Mouse (Mus musculus): ENCODE measurements around the gene Foxq1. TPM values are rescaled to one million over a fixed set of nuclear protein-coding genes. Genes with fewer than 3 reads are reported as not detected.

The Foxq1 gene
- polyA plus RNA-seq (2015; fragmentation: Nextera tagmentation; extraction: Ambion mirVana): 0.58 and 1.0 TPM in 2 replicates

DNA sequence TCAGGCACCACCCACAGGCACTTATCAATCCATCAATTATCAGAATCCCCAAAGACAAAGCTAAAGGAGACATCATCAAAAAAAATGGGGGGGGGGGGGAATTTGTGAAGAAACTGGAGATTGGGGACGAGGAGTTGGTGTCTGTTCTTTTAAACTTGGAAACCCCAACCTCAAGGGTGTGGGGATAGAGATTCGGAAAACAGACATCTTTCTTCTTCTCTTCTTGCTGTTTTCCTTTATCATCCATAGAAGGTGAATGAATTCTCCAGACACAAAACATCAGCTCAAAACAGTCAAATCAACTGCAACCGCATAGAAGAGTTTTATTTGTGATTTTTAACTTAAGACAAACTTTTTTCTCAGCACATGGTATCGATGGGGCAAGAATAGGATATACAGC lies at the start of gene Foxq1:
TSS of gene Foxq1 (plus strand) at position 301 of the 400 bp plus-strand sequence.
- no peak within 1 kb of the TSS for H3K9ac ChIP-seq
- H3K4me1 ChIP-seq: peaks cover 32% of the 10 kb centered on the region
- no peaks in the 10 kb centered on the region for H3K36me3 ChIP-seq
- H3K9me3 ChIP-seq: no peaks in the 10 kb centered on the region
- H3K4me3 ChIP-seq: no peak within 1 kb of the TSS; the same call in 1 of the 2 replicates
- no peak within 1 kb of the TSS; the same call in 1 of the 2 replicates for H3K4me2 ChIP-seq
- H3K27ac ChIP-seq: no peak within 1 kb of the TSS
- 73% methylated on average over 4 of the region's 4 CpGs for WGBS
- H3K27me3 ChIP-seq: peaks cover 76% of the 10 kb centered on the region
- no peak for ATAC-seq (ENCODE audit: insufficient number of reproducible peaks, insufficient read depth, low FRiP score, low TSS enrichment, low read depth)

DNA sequence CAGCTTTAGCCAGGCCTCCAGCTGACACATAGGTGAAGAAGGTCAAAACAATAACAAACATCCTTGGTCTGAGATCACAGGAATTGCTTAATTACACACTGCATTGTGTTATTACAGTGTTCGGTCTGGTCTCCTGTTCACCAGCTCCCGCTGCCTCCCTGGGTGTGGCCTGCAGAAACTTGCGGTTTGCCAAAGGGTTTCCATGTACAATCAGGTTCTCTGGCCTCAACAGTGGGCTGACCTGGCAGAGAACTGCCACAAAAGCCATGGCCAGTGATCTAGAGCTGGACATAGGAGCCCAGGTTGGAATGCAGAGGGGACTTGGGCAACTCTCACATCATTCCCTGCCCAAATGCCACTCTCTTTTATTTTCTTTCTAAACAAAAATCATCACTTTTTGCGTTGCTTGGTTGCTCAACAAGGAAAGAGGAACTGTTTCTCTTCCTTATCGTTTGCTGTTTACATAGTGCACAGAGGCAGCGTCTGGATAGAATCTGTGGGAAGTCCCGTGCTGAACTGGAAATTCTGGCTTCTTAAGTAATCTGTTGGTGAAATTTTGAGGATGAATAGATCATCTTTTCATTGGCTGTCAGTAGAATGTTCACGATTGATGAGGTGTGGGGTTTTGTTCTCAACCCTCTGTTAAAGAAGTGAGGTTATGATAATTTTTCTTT lies 49.3 kb upstream of the Foxq1 start:
- no peak overlapping the region for H3K27ac ChIP-seq
- H3K9me3 ChIP-seq: no peaks in the 10 kb centered on the region
- H3K4me2 ChIP-seq: no peak overlapping the region
- H3K36me3 ChIP-seq: no peaks in the 10 kb centered on the region
- no peaks in the 10 kb centered on the region for H3K27me3 ChIP-seq
- H3K4me3 ChIP-seq: no peak overlapping the region
- ATAC-seq (ENCODE audit: insufficient number of reproducible peaks, insufficient read depth, low FRiP score, low TSS enrichment, low read depth): no peak
- no peak overlapping the region for H3K9ac ChIP-seq
- 76% methylated on average over 8 of the region's 8 CpGs for WGBS
- no peaks in the 10 kb centered on the region for H3K4me1 ChIP-seq

DNA sequence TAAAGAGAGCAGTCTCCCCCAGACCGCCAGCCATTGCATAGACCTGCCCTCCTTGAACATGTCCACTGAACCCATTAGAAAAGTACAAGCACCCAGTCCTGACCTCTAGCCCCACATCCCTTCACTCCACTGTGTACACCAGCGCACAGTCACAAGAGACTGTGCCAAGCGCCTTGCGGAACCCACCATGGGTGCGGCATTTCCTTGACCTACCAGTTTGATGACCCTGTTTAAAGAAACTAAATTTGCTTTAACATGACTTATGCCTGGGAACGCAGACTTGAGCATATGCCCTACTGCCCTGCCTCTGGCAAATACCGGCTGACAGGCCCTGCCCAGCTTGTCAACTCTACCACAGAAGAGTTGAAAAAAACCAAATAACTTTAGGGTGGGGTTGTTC lies 40.7 kb upstream of the Foxq1 start:
- no peak overlapping the region for H3K4me2 ChIP-seq
- H3K9me3 ChIP-seq: no peaks in the 10 kb centered on the region
- ATAC-seq (ENCODE audit: insufficient number of reproducible peaks, insufficient read depth, low FRiP score, low TSS enrichment, low read depth): no peak
- H3K4me3 ChIP-seq: no peak overlapping the region
- 92% methylated on average over 7 of the region's 7 CpGs for WGBS
- H3K27me3 ChIP-seq: no peaks in the 10 kb centered on the region
- H3K9ac ChIP-seq: no peak overlapping the region
- no peaks in the 10 kb centered on the region for H3K36me3 ChIP-seq
- H3K27ac ChIP-seq: no peak overlapping the region
- no peaks in the 10 kb centered on the region for H3K4me1 ChIP-seq

DNA sequence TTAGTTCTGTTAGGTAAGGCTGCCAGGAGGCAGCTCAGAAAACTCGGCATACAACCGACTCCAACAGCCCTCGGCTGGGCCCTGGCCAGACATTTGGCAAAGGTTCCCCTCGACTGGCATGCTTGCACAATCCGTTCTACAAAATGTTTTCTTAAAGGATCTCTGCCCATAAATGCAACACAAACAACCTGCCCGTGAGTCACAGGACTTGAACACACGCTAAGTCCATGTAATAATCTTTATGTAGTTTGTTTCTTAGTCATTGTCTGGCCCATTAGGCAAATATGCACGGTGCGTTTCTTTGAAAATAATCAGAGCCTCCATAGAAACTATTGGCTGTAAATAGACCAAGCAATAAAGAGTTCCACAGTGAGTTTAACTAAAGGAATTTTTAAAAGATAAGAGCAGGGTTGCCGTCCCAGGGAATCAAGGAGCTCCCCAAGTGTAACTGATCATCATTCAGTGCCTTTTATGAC lies 37.5 kb upstream of the Foxq1 start:
- Histone ChIP-seq H3K27me3 (no peaks in the 10 kb centered on the region), H3K4me2 (no peak overlapping the region), H3K4me3 (no peak overlapping the region), H3K9me3 (no peaks in the 10 kb centered on the region), H3K36me3 (no peaks in the 10 kb centered on the region), H3K9ac (no peak overlapping the region), H3K4me1 (no peaks in the 10 kb centered on the region), H3K27ac (no peak overlapping the region)
- 76% methylated on average over 10 of the region's 10 CpGs for WGBS
- ATAC-seq (ENCODE audit: insufficient number of reproducible peaks, insufficient read depth, low FRiP score, low TSS enrichment, low read depth): no peak

DNA sequence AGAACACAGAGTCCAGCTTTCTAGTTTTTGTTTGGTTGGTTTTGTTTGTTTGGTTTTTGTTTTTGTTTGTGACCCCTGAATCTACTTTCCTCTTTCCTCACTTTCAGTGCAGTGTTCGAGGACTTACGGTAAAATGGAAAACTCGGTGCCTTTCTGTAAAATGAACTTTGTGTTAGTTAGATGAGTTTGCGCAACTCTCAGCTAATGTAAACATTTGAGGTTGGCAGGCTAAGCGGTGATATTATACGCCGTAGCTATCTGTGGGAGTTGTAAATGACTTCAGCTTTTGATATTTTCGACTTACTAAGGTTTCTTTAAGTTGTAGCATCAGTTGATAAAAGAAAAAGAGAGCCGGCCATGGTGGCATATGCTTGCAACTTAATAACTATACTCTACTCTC lies 37.0 kb upstream of the Foxq1 start:
- no peaks in the 10 kb centered on the region for H3K9me3 ChIP-seq
- no peak overlapping the region for H3K9ac ChIP-seq
- no peaks in the 10 kb centered on the region for H3K27me3 ChIP-seq
- no peak for ATAC-seq (ENCODE audit: insufficient number of reproducible peaks, insufficient read depth, low FRiP score, low TSS enrichment, low read depth)
- H3K36me3 ChIP-seq: no peaks in the 10 kb centered on the region
- H3K27ac ChIP-seq: no peak overlapping the region
- no peak overlapping the region for H3K4me3 ChIP-seq
- H3K4me2 ChIP-seq: no peak overlapping the region
- 88% methylated on average over 9 of the region's 9 CpGs for WGBS
- no peaks in the 10 kb centered on the region for H3K4me1 ChIP-seq

DNA sequence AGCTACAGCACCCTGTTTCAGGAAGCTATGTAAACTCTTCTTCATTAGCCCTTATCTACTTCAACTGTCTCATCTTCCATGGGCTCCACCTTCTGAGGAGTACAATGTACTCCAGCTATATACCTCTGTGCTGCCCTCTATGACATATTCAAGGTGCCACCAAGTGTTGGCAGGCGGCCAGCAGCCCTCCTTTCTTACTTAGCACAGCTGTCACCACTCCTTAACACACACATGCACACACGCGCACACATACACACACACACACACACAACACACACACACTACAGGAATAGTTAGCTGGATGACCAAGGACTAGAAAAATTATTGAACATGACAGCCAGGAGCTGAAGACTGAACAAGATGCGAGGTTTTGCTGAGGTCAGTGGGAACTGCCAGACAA lies 31.0 kb upstream of the Foxq1 start:
- WGBS: 80% methylated on average over 4 of the region's 4 CpGs
- Histone ChIP-seq H3K27me3 (no peaks in the 10 kb centered on the region), H3K36me3 (no peaks in the 10 kb centered on the region), H3K9ac (no peak overlapping the region), H3K4me2 (no peak overlapping the region), H3K27ac (no peak overlapping the region), H3K9me3 (no peaks in the 10 kb centered on the region), H3K4me1 (no peaks in the 10 kb centered on the region), H3K4me3 (no peak overlapping the region)
- ATAC-seq (ENCODE audit: insufficient number of reproducible peaks, insufficient read depth, low FRiP score, low TSS enrichment, low read depth): no peak

DNA sequence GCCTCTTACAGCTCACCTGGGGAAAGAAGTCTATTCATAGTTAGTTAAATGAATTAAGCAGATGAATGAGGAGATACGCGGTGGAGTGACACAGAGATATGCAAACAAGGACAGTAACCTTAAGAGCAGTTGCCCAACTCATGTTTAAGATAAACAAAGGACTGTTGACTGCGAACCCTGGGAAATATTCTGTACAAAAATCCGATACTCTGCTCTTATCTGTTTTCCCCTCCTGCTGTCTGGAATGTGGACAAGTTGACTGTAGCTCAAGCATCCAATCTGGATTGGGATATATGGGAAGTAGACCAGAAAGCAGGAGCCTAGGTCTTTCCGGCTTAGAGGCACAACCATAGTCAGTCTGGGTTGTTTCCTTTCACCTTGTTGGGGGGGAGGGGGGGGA lies 24.7 kb upstream of the Foxq1 start:
- Histone ChIP-seq H3K4me2 (no peak overlapping the region), H3K27me3 (no peaks in the 10 kb centered on the region), H3K4me1 (no peaks in the 10 kb centered on the region), H3K27ac (no peak overlapping the region), H3K9ac (no peak overlapping the region), H3K9me3 (no peaks in the 10 kb centered on the region), H3K4me3 (no peak overlapping the region), H3K36me3 (no peaks in the 10 kb centered on the region)
- 87% methylated on average over 5 of the region's 5 CpGs for WGBS
- no peak for ATAC-seq (ENCODE audit: insufficient number of reproducible peaks, insufficient read depth, low FRiP score, low TSS enrichment, low read depth)

DNA sequence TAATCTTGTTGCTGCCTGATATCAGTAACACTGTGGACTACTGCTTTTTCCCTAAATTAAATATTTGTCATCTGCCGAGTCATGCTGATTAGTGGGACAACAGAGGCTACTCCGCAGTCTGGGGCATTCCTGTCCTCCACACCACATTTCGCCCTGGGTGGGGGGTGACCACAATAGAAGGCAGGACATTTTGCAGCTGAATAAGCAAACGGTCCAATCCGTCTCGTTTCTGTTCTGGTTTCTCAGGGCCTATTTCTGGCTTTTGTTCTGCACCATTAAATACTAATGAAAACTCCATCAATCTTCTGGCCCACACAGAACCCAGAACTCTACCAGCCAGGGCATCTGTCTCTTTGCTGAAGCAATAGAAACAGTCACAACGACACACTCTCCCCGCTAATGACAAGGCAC lies 24.3 kb upstream of the Foxq1 start:
- 65% methylated on average over 8 of the region's 8 CpGs for WGBS

DNA sequence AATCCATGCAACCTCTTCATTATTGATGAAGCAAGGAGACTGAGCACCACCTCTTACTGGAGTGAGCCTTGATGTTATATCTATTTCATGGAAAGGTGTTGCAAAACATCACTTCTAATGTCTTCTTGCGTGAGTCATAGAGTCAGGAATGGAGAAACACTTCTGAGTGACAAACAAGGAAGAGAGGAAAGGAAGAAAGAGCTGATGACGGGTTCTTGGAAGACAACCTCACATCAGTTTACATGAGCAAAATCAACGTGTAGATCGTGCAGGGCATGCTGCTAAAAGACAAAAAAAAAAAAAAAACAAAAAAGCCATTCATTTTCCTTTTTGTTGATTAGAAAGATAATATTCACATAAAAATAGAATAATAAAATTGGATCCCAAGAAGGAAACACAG lies 21.2 kb upstream of the Foxq1 start:
- H3K27me3 ChIP-seq: no peaks in the 10 kb centered on the region
- no peak overlapping the region for H3K27ac ChIP-seq
- H3K4me1 ChIP-seq: no peaks in the 10 kb centered on the region
- H3K4me2 ChIP-seq: no peak overlapping the region
- no peaks in the 10 kb centered on the region for H3K36me3 ChIP-seq
- ATAC-seq (ENCODE audit: insufficient number of reproducible peaks, insufficient read depth, low FRiP score, low TSS enrichment, low read depth): no peak
- H3K9ac ChIP-seq: no peak overlapping the region
- WGBS: 83% methylated on average over 4 of the region's 4 CpGs
- no peak overlapping the region for H3K4me3 ChIP-seq
- no peaks in the 10 kb centered on the region for H3K9me3 ChIP-seq

More for the DNA sequence above, 24.3 kb upstream of the Foxq1 start:
- Histone ChIP-seq H3K36me3 (no peaks in the 10 kb centered on the region), H3K27ac (no peak overlapping the region), H3K9ac (no peak overlapping the region), H3K4me1 (no peaks in the 10 kb centered on the region), H3K4me3 (no peak overlapping the region), H3K4me2 (no peak overlapping the region), H3K9me3 (no peaks in the 10 kb centered on the region), H3K27me3 (no peaks in the 10 kb centered on the region)
- ATAC-seq (ENCODE audit: insufficient number of reproducible peaks, insufficient read depth, low FRiP score, low TSS enrichment, low read depth): no peak

DNA sequence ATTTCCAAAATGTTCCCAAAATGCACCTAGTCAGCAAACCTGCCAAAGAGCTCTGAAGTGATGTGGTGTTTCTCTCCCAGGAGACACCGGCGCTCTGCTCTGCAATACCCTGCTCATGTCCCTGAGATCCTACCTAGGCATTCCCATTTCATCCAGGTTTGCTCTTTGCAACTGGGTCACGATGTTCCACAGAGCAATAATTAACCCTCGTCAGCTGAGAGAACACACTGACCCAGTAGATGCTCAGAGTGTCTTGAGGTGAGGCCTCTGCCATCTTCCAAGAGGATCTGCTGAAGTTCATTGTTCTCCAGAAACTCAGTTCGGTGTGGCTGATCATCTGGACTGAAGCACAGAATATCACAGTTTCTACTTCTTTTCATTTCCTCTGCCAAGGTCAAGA lies 12.9 kb upstream of the Foxq1 start:
- no peak overlapping the region for H3K9ac ChIP-seq
- H3K36me3 ChIP-seq: no peaks in the 10 kb centered on the region
- no peak overlapping the region for H3K27ac ChIP-seq
- no peak overlapping the region for H3K4me3 ChIP-seq
- H3K4me2 ChIP-seq: no peak overlapping the region
- no peaks in the 10 kb centered on the region for H3K9me3 ChIP-seq
- WGBS: 92% methylated on average over 5 of the region's 5 CpGs
- no peaks in the 10 kb centered on the region for H3K4me1 ChIP-seq
- H3K27me3 ChIP-seq: no peaks in the 10 kb centered on the region
- ATAC-seq (ENCODE audit: insufficient number of reproducible peaks, insufficient read depth, low FRiP score, low TSS enrichment, low read depth): no peak

DNA sequence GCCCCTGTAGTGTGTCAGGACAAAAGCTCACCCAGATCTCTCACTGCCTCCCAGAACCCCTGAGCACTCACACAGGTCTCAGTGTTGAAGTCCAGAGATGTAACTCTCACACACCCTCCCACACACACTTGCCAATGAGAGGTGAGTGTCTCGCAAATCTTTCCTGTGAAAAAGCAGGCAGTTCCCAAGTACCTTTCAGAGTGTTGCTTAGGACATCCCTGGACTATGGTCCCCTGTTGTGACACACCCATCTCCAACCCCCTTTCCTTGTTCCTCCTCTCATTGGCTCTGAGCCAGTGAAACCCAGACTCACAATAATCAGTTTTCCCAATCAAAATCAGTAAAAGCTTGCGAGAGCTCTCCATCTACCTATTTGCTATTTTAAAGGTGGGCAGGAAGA lies 9.2 kb upstream of the Foxq1 start:
- no peak for ATAC-seq (ENCODE audit: insufficient number of reproducible peaks, insufficient read depth, low FRiP score, low TSS enrichment, low read depth)
- Histone ChIP-seq H3K4me3 (no peak overlapping the region), H3K36me3 (no peaks in the 10 kb centered on the region), H3K27ac (no peak overlapping the region), H3K9me3 (no peaks in the 10 kb centered on the region), H3K4me2 (no peak overlapping the region), H3K27me3 (no peaks in the 10 kb centered on the region), H3K9ac (no peak overlapping the region), H3K4me1 (no peaks in the 10 kb centered on the region)
- WGBS: 75% methylated on average over 2 of the region's 2 CpGs

DNA sequence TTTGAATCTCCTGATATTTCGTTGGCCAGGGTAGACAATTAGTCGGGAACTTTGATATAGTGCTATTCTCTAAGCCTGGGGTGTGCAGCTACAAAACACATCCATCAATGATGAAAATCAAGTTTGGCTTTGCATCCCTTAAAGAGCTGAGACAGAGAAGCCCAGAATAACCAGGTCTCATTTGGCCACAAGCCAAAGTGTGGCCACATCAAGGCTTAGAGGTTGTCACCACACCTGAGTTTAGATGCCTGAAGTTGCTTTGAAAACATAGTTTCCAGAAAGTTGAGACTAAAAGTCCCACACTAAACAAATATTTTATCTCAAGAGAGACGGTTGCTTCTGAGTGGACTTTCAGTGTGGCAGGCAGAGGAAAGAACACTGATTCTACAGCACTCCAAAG lies 8.7 kb upstream of the Foxq1 start:
- no peak overlapping the region for H3K4me3 ChIP-seq
- H3K4me2 ChIP-seq: no peak overlapping the region
- no peak overlapping the region for H3K9ac ChIP-seq
- ATAC-seq (ENCODE audit: insufficient number of reproducible peaks, insufficient read depth, low FRiP score, low TSS enrichment, low read depth): no peak
- H3K4me1 ChIP-seq: no peaks in the 10 kb centered on the region
- 84% methylated on average over 3 of the region's 3 CpGs for WGBS
- H3K36me3 ChIP-seq: no peaks in the 10 kb centered on the region
- no peak overlapping the region for H3K27ac ChIP-seq
- no peaks in the 10 kb centered on the region for H3K9me3 ChIP-seq
- no peaks in the 10 kb centered on the region for H3K27me3 ChIP-seq

Data from embryonic facial prominence, embryonic 13.5 days (tissue).